Mouse (Mus musculus): ENCODE measurements around the gene Cwc15. TPM values are rescaled to one million over a fixed set of nuclear protein-coding genes. Genes with fewer than 3 reads are reported as not detected.
A peak's percentile ranks its signal among the peaks of the same experiment; 100 is the strongest.

The Cwc15 gene
- polyA plus RNA-seq, 1 experiment from 2014 or later, result 186 TPM

- 56% methylated on average over 3 of the region's 3 CpGs for WGBS
- ATAC-seq (ENCODE audit: insufficient number of reproducible peaks, insufficient read depth, low FRiP score, low TSS enrichment, low read depth), result no peak
These were observed 20.7 kb downstream of the Cwc15 start for GRCm38 (mm10) chr9:14520971-14521670.

GRCm38 (mm10) chr9:14521695-14522094, 21.3 kb downstream of the Cwc15 start:
- Histone ChIP-seq H3K4me2 (no peak overlapping the region), H3K27ac (no peak overlapping the region), H3K9me3 (no peaks in the 10 kb centered on the region), H3K36me3 (no peaks in the 10 kb centered on the region), H3K9ac (replicated peaks) (no peak overlapping the region), H3K4me3 (replicated peaks) (no peak overlapping the region), H3K27me3 (no peaks in the 10 kb centered on the region), H3K4me1 (replicated peaks) (peaks cover 2% of the 10 kb centered on the region; the same call in 1 of the 2 replicates)
- no peak for ATAC-seq (ENCODE audit: insufficient number of reproducible peaks, insufficient read depth, low FRiP score, low TSS enrichment, low read depth)
- 48% methylated on average over 2 of the region's 2 CpGs for WGBS

More at GRCm38 (mm10) chr9:14520971-14521670, 20.7 kb downstream of the Cwc15 start:
- Histone ChIP-seq H3K9me3 (no peaks in the 10 kb centered on the region), H3K36me3 (no peaks in the 10 kb centered on the region), H3K27ac (no peak overlapping the region), H3K9ac (replicated peaks) (no peak overlapping the region; the same call in 1 of the 2 replicates), H3K4me1 (replicated peaks) (peaks cover 2% of the 10 kb centered on the region; the same call in 1 of the 2 replicates), H3K27me3 (no peaks in the 10 kb centered on the region), H3K4me2 (no peak overlapping the region), H3K4me3 (replicated peaks) (no peak overlapping the region)

GRCm38 (mm10) chr9:14523408-14524043, 23.1 kb downstream of the Cwc15 start:
- Histone ChIP-seq H3K27me3 (no peaks in the 10 kb centered on the region), H3K27ac (0 out of 2 replicates have a peak overlapping the region, but pooled peaks have one; percentile 23), H3K4me3 (replicated peaks) (no peak overlapping the region), H3K9ac (replicated peaks) (no peak overlapping the region), H3K4me2 (no peak overlapping the region), H3K36me3 (no peaks in the 10 kb centered on the region), H3K4me1 (replicated peaks) (peaks cover 2% of the 10 kb centered on the region; the same call in 1 of the 2 replicates), H3K9me3 (no peaks in the 10 kb centered on the region)
- 7% methylated on average over 4 of the region's 4 CpGs for WGBS
- ATAC-seq (ENCODE audit: insufficient number of reproducible peaks, insufficient read depth, low FRiP score, low TSS enrichment, low read depth), result peak; percentile 65; the same call in 1 of the 2 replicates

- Histone ChIP-seq H3K9me3 (no peaks in the 10 kb centered on the region), H3K36me3 (no peaks in the 10 kb centered on the region), H3K27me3 (no peaks in the 10 kb centered on the region), H3K9ac (replicated peaks) (no peak overlapping the region), H3K27ac (no peak overlapping the region), H3K4me3 (replicated peaks) (no peak overlapping the region), H3K4me2 (no peak overlapping the region), H3K4me1 (replicated peaks) (no peaks in the 10 kb centered on the region)
- no peak for ATAC-seq (ENCODE audit: insufficient number of reproducible peaks, insufficient read depth, low FRiP score, low TSS enrichment, low read depth)
- 89% methylated on average over 5 of the region's 5 CpGs for WGBS
These were observed 29.6 kb downstream of the Cwc15 start for GRCm38 (mm10) chr9:14530004-14530403.

- Histone ChIP-seq H3K9ac (replicated peaks) (no peak overlapping the region), H3K9me3 (no peaks in the 10 kb centered on the region), H3K27me3 (no peaks in the 10 kb centered on the region), H3K4me2 (no peak overlapping the region), H3K4me1 (replicated peaks) (no peaks in the 10 kb centered on the region), H3K4me3 (replicated peaks) (no peak overlapping the region), H3K36me3 (no peaks in the 10 kb centered on the region), H3K27ac (no peak overlapping the region)
- 61% methylated on average over 3 of the region's 3 CpGs for WGBS
- ATAC-seq (ENCODE audit: insufficient number of reproducible peaks, insufficient read depth, low FRiP score, low TSS enrichment, low read depth), result 0 out of 2 replicates have a peak, but pooled peaks have one; percentile 42
These were observed 31.9 kb downstream of the Cwc15 start for GRCm38 (mm10) chr9:14532283-14532682.

GRCm38 (mm10) chr9:14533659-14534058, 33.2 kb downstream of the Cwc15 start:
- WGBS, result 93% methylated on average over 2 of the region's 2 CpGs
- ATAC-seq (ENCODE audit: insufficient number of reproducible peaks, insufficient read depth, low FRiP score, low TSS enrichment, low read depth), result no peak
- Histone ChIP-seq H3K9me3 (no peaks in the 10 kb centered on the region), H3K36me3 (peaks cover 2% of the 10 kb centered on the region; the same call in 1 of the 2 replicates), H3K4me1 (replicated peaks) (no peaks in the 10 kb centered on the region), H3K4me3 (replicated peaks) (no peak overlapping the region), H3K9ac (replicated peaks) (no peak overlapping the region), H3K4me2 (no peak overlapping the region), H3K27me3 (no peaks in the 10 kb centered on the region), H3K27ac (no peak overlapping the region)

GRCm38 (mm10) chr9:14534833-14535456, 34.5 kb downstream of the Cwc15 start:
- H3K4me1 ChIP-seq (replicated peaks), result no peaks in the 10 kb centered on the region
- H3K9ac ChIP-seq (replicated peaks), result no peak overlapping the region
- no peak for ATAC-seq (ENCODE audit: insufficient number of reproducible peaks, insufficient read depth, low FRiP score, low TSS enrichment, low read depth)
- H3K27ac ChIP-seq, result no peak overlapping the region
- no peak overlapping the region for H3K4me3 ChIP-seq (replicated peaks)
- WGBS, result 85% methylated on average over 9 of the region's 9 CpGs
- peaks cover 15% of the 10 kb centered on the region for H3K36me3 ChIP-seq
- H3K9me3 ChIP-seq, result no peaks in the 10 kb centered on the region
- no peak overlapping the region for H3K4me2 ChIP-seq
- no peaks in the 10 kb centered on the region for H3K27me3 ChIP-seq

- no peak overlapping the region for H3K4me3 ChIP-seq (replicated peaks)
- H3K9ac ChIP-seq (replicated peaks), result no peak overlapping the region
- 80% methylated on average over 9 of the region's 9 CpGs for WGBS
- H3K4me2 ChIP-seq, result no peak overlapping the region
- ATAC-seq (ENCODE audit: insufficient number of reproducible peaks, insufficient read depth, low FRiP score, low TSS enrichment, low read depth), result no peak
- H3K27ac ChIP-seq, result no peak overlapping the region
- peaks cover 99% of the 10 kb centered on the region for H3K36me3 ChIP-seq
- peaks cover 5% of the 10 kb centered on the region for H3K4me1 ChIP-seq (replicated peaks)
- H3K9me3 ChIP-seq, result no peaks in the 10 kb centered on the region
- H3K27me3 ChIP-seq, result no peaks in the 10 kb centered on the region
These were observed 43.8 kb downstream of the Cwc15 start for GRCm38 (mm10) chr9:14544034-14544757.

- no peak overlapping the region for H3K9ac ChIP-seq (replicated peaks)
- no peaks in the 10 kb centered on the region for H3K27me3 ChIP-seq
- H3K27ac ChIP-seq, result no peak overlapping the region
- no peak overlapping the region for H3K4me3 ChIP-seq (replicated peaks)
- no peaks in the 10 kb centered on the region for H3K9me3 ChIP-seq
- WGBS, result 53% methylated on average over 12 of the region's 12 CpGs
- H3K4me2 ChIP-seq, result no peak overlapping the region
- peaks cover 5% of the 10 kb centered on the region for H3K4me1 ChIP-seq (replicated peaks)
- ATAC-seq (ENCODE audit: insufficient number of reproducible peaks, insufficient read depth, low FRiP score, low TSS enrichment, low read depth), result peak; percentile 21; the same call in 1 of the 2 replicates
- H3K36me3 ChIP-seq, result peaks cover 99% of the 10 kb centered on the region
These were observed 47.4 kb downstream of the Cwc15 start for GRCm38 (mm10) chr9:14547584-14548365.

GRCm38 (mm10) chr9:14548366-14548761, 47.9 kb downstream of the Cwc15 start:
- Histone ChIP-seq H3K27ac (no peak overlapping the region), H3K27me3 (no peaks in the 10 kb centered on the region), H3K9me3 (no peaks in the 10 kb centered on the region), H3K4me3 (replicated peaks) (no peak overlapping the region), H3K4me2 (no peak overlapping the region), H3K36me3 (peaks cover 98% of the 10 kb centered on the region), H3K4me1 (replicated peaks) (peaks cover 5% of the 10 kb centered on the region), H3K9ac (replicated peaks) (no peak overlapping the region)
- 61% methylated on average over 11 of the region's 11 CpGs for WGBS
- ATAC-seq (ENCODE audit: insufficient number of reproducible peaks, insufficient read depth, low FRiP score, low TSS enrichment, low read depth), result 0 out of 2 replicates have a peak, but pooled peaks have one; percentile 18

Data from limb, embryonic 12.5 days (tissue).